25 mouse cellular contexts compared by ENCODE assay signal in genomic region chr3:127369529-127369928, GRCm38 (mm10).
A peak's percentile ranks its signal among the peaks of the same experiment; 100 is the strongest.
DNase-seq lines count a peak whose midpoint lies in the region; ATAC-seq and TF ChIP-seq lines count a peak whose summit lies in the region.
"Had no signal": no experiment of that assay in that cellular context is flagged by ENCODE, and none has a peak within 500 bp of the region (broad histone marks: within the 10 kb centered on the region; RNA-seq: fewer than 3 reads in every experiment).

No protein-coding gene starts in this region.

- peak; percentile 24 for DNase-seq in forebrain, postnatal 0 days
- peak; percentile 24 for DNase-seq in heart, adult 11 months
- DNase-seq in heart, adult 18-20 months: no peak
- peak; percentile 38 for DNase-seq in skeletal muscle tissue, adult 2 months (ENCODE audit: low read depth, low spot score)
- no peak for DNase-seq in limb, embryonic 10.5 days (ENCODE audit: low spot score)
- DNase-seq: adrenal gland, adult 2 months; adrenal gland, postnatal 10 days; adrenal gland, postnatal 25 days; B cell, adult 2 months; cerebellum, adult 11-12 months; cerebellum, adult 2 months; cerebellum, adult 9-11 months; cerebellum, postnatal 14 days; cerebellum, postnatal 36 days; embryo, embryonic 11 days had no signal

- no peaks in the 10 kb centered on the region for H3K4me1 ChIP-seq in forebrain, postnatal 0 days (ENCODE audit: insufficient read depth)
- H3K4me1 ChIP-seq in forebrain, embryonic 15.5 days: 0 out of 2 replicates have a peak, but pooled peaks cover 6% of the 10 kb centered on the region
- no peaks in the 10 kb centered on the region for H3K4me1 ChIP-seq in limb, embryonic 10.5 days
- H3K4me1 ChIP-seq: embryonic facial prominence, embryonic 13.5 days; embryonic facial prominence, embryonic 15.5 days had no signal

- H3K27me3 ChIP-seq in forebrain, postnatal 0 days (ENCODE audit: insufficient read depth, low read length): no peaks in the 10 kb centered on the region
- H3K27me3 ChIP-seq in forebrain, embryonic 15.5 days: no peaks in the 10 kb centered on the region
- H3K27me3 ChIP-seq in limb, embryonic 10.5 days (ENCODE audit: low read depth, poor library complexity, severe bottlenecking): no peaks in the 10 kb centered on the region
- H3K27me3 ChIP-seq: CH12.LX; embryonic facial prominence, embryonic 13.5 days; embryonic facial prominence, embryonic 15.5 days had no signal

- no peak overlapping the region for H3K9ac ChIP-seq in forebrain, postnatal 0 days
- H3K9ac ChIP-seq in forebrain, embryonic 15.5 days (replicated peaks): no peak overlapping the region
- H3K9ac ChIP-seq: embryonic facial prominence, embryonic 13.5 days; embryonic facial prominence, embryonic 15.5 days; forebrain, embryonic 12.5 days had no signal

- no peak for ATAC-seq in forebrain, postnatal 0 days
- ATAC-seq in forebrain, embryonic 15.5 days (replicated peaks): no peak
- ATAC-seq: CD4-positive, CD25-positive, alpha-beta regulatory T cell, adult 4 months; forebrain, embryonic 14.5 days had no signal

- TF ChIP-seq CTCF in forebrain, postnatal 0 days (IDR thresholded peaks at IDR 0.05; ENCODE audit: low read depth): no peak

- WGBS in forebrain, postnatal 0 days: 51% methylated on average over 6 of the region's 6 CpGs
- WGBS in forebrain, embryonic 15.5 days: 68% methylated on average over 6 of the region's 6 CpGs
- 88% methylated on average over 6 of the region's 6 CpGs for WGBS in limb, embryonic 10.5 days

- H3K4me2 ChIP-seq in forebrain, postnatal 0 days (ENCODE audit: low read depth): no peak overlapping the region
- no peak overlapping the region for H3K4me2 ChIP-seq in forebrain, embryonic 15.5 days (replicated peaks)
- H3K4me2 ChIP-seq: embryonic facial prominence, embryonic 13.5 days; embryonic facial prominence, embryonic 15.5 days; forebrain, embryonic 12.5 days had no signal

- no peaks in the 10 kb centered on the region for H3K9me3 ChIP-seq in forebrain, postnatal 0 days (ENCODE audit: low read length)
- no peaks in the 10 kb centered on the region for H3K9me3 ChIP-seq in forebrain, embryonic 15.5 days
- H3K9me3 ChIP-seq in limb, embryonic 10.5 days (replicated peaks): no peaks in the 10 kb centered on the region
- H3K9me3 ChIP-seq: embryonic facial prominence, embryonic 13.5 days; embryonic facial prominence, embryonic 15.5 days; forebrain, embryonic 12.5 days; G1E had no signal

- no peaks in the 10 kb centered on the region for H3K36me3 ChIP-seq in forebrain, postnatal 0 days (ENCODE audit: insufficient read depth)
- H3K36me3 ChIP-seq in forebrain, embryonic 15.5 days: no peaks in the 10 kb centered on the region; the same call in 1 of the 2 replicates
- H3K36me3 ChIP-seq in limb, embryonic 10.5 days: no peaks in the 10 kb centered on the region
- H3K36me3 ChIP-seq: embryonic facial prominence, embryonic 13.5 days; embryonic facial prominence, embryonic 15.5 days; forebrain, embryonic 10.5 days; forebrain, embryonic 12.5 days had no signal

- no peak overlapping the region for H3K4me3 ChIP-seq in forebrain, postnatal 0 days (ENCODE audit: low read depth, low read length)
- no peak overlapping the region for H3K4me3 ChIP-seq in forebrain, embryonic 15.5 days
- H3K4me3 ChIP-seq in limb, embryonic 10.5 days: no peak overlapping the region
- H3K4me3 ChIP-seq: embryonic facial prominence, embryonic 13.5 days; embryonic facial prominence, embryonic 15.5 days; erythroblast, embryonic 14.5 days; forebrain, embryonic 10.5 days; forebrain, embryonic 12.5 days had no signal

- H3K27ac ChIP-seq in forebrain, postnatal 0 days (ENCODE audit: low read depth, low read length): no peak overlapping the region
- no peak overlapping the region for H3K27ac ChIP-seq in forebrain, embryonic 15.5 days (replicated peaks)
- H3K27ac ChIP-seq in limb, embryonic 10.5 days: no peak overlapping the region
- H3K27ac ChIP-seq: embryonic facial prominence, embryonic 13.5 days; embryonic facial prominence, embryonic 15.5 days; forebrain, embryonic 10.5 days; forebrain, embryonic 12.5 days had no signal

Comparison
In these comparisons a context has a peak if more than half of its experiments do, and no peak if none do; other contexts are left out.
1. DNase-seq: peak in forebrain, postnatal 0 days (single experiment), heart, adult 11 months (single experiment) and skeletal muscle tissue, adult 2 months (single experiment); none in heart, adult 18-20 months (0 of 2) and limb, embryonic 10.5 days (single experiment).